Mouse (Mus musculus): ENCODE measurements around the gene Clrn3. TPM values are rescaled to one million over a fixed set of nuclear protein-coding genes. Genes with fewer than 3 reads are reported as not detected.

Gene Clrn3
- total and polyA plus RNA-seq, 2 experiments from 2014 or later = 0.10 TPM; not detected in 1

DNA sequence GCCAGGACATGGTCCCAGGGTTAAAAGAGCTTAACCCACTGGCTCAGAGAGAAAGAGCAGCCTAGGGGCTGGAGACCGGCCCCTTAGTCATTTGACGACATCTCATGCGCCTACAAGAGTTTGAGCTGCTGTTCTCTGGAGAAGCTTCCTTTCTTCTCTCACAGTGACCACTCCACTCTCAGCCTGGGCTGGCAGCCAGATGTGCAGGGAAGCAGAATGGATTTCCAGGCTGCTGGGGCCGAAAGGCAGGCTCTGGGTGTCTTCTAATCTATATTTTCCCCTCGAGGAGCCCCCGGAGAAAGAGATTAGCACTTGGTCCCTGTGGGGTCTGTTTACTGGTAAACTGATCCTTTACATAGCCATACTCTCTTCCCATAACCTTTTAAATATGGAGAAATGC, 44.7 kb downstream of the Clrn3 start:
- no peak overlapping the region for H3K27ac ChIP-seq (ENCODE audit: low read depth, low read length)
- no peak overlapping the region for H3K9ac ChIP-seq
- H3K36me3 ChIP-seq (ENCODE audit: insufficient read depth) = no peaks in the 10 kb centered on the region
- no peaks in the 10 kb centered on the region; the same call in 1 of the 2 replicates for H3K4me1 ChIP-seq (ENCODE audit: insufficient read depth)
- no peak overlapping the region for H3K4me2 ChIP-seq (ENCODE audit: low read depth)
- ATAC-seq (no peak), DNase-seq (no peak)
- no peaks in the 10 kb centered on the region for H3K9me3 ChIP-seq (ENCODE audit: low read length)
- H3K27me3 ChIP-seq (ENCODE audit: insufficient read depth, low read length) = no peaks in the 10 kb centered on the region
- no peak overlapping the region for H3K4me3 ChIP-seq (ENCODE audit: low read depth, low read length)
- WGBS = 43% methylated on average over 6 of the region's 6 CpGs
- TF ChIP-seq CTCF (IDR thresholded peaks at IDR 0.05; ENCODE audit: low read depth) = no peak

GRCm38 (mm10) chr7:135481150-135481549, 47.3 kb downstream of the Clrn3 start:
- no peak for TF ChIP-seq CTCF (IDR thresholded peaks at IDR 0.05; ENCODE audit: low read depth)
- H3K27ac ChIP-seq (ENCODE audit: low read depth, low read length) = no peak overlapping the region
- H3K4me2 ChIP-seq (ENCODE audit: low read depth) = no peak overlapping the region
- no peaks in the 10 kb centered on the region for H3K36me3 ChIP-seq (ENCODE audit: insufficient read depth)
- H3K4me1 ChIP-seq (ENCODE audit: insufficient read depth) = no peaks in the 10 kb centered on the region; the same call in 1 of the 2 replicates
- DNase-seq (no peak), ATAC-seq (no peak)
- 65% methylated on average over 7 of the region's 7 CpGs for WGBS
- no peak overlapping the region for H3K4me3 ChIP-seq (ENCODE audit: low read depth, low read length)
- H3K9ac ChIP-seq = no peak overlapping the region
- no peaks in the 10 kb centered on the region for H3K27me3 ChIP-seq (ENCODE audit: insufficient read depth, low read length)
- no peaks in the 10 kb centered on the region for H3K9me3 ChIP-seq (ENCODE audit: low read length)

GRCm38 (mm10) chr7:135479912-135480311, 48.5 kb downstream of the Clrn3 start:
- Histone ChIP-seq H3K27me3 (ENCODE audit: insufficient read depth, low read length) (no peaks in the 10 kb centered on the region), H3K9me3 (ENCODE audit: low read length) (no peaks in the 10 kb centered on the region), H3K4me2 (ENCODE audit: low read depth) (no peak overlapping the region), H3K4me1 (ENCODE audit: insufficient read depth) (no peaks in the 10 kb centered on the region; the same call in 1 of the 2 replicates), H3K27ac (ENCODE audit: low read depth, low read length) (no peak overlapping the region), H3K4me3 (ENCODE audit: low read depth, low read length) (no peak overlapping the region), H3K36me3 (ENCODE audit: insufficient read depth) (no peaks in the 10 kb centered on the region), H3K9ac (no peak overlapping the region)
- WGBS = 50% methylated on average over 6 of the region's 6 CpGs
- no peak for TF ChIP-seq CTCF (IDR thresholded peaks at IDR 0.05; ENCODE audit: low read depth)
- DNase-seq = no peak
- no peak for ATAC-seq

DNA sequence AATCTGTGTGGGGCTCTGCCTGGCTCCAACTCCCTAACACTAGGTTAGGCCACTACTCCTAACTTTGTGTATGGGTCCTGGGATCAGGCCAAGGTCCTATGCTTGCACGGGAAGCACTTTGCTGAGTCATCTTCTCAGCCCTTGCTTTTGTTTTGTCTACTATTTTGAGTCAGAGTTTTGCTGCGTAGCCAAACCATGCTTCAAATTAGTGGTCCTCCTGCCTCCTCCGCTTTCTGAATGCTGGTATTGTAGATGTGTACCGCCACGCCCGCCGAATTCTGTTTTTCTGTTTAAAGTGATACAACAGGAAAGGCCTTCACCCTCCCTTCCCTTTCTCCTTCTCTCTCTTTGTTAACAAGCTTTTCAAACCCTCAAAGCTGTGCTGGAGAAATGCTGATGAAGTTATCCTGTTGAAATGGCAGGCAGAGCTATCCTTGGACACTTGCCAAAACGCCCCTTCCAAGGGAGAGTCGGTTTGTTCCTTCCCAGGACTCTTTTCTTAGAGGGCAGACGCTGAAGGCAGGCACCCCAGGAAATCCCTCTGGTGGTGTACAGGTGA, 49.1 kb downstream of the Clrn3 start:
- ATAC-seq = peak; percentile 42; the same call in 1 of the 2 replicates
- Histone ChIP-seq H3K4me2 (ENCODE audit: low read depth) (no peak overlapping the region; the same call in 1 of the 2 replicates), H3K4me3 (ENCODE audit: low read depth, low read length) (no peak overlapping the region), H3K9ac (no peak overlapping the region), H3K27me3 (ENCODE audit: insufficient read depth, low read length) (no peaks in the 10 kb centered on the region), H3K4me1 (ENCODE audit: insufficient read depth) (no peaks in the 10 kb centered on the region), H3K36me3 (ENCODE audit: insufficient read depth) (no peaks in the 10 kb centered on the region), H3K27ac (ENCODE audit: low read depth, low read length) (no peak overlapping the region), H3K9me3 (ENCODE audit: low read length) (no peaks in the 10 kb centered on the region)
- 5% methylated on average over 10 of the region's 10 CpGs for WGBS
- TF ChIP-seq CTCF (IDR thresholded peaks at IDR 0.05; ENCODE audit: low read depth) = 0 out of 2 replicates have a peak, but pooled peaks have one; percentile 26
- peak; percentile 72 for DNase-seq

- H3K9ac ChIP-seq = no peak overlapping the region
- TF ChIP-seq CTCF (IDR thresholded peaks at IDR 0.05; ENCODE audit: low read depth) = no peak
- WGBS = 60% methylated on average over 5 of the region's 5 CpGs
Measured at GRCm38 (mm10) chr7:135477256-135477655, 51.2 kb downstream of the Clrn3 start.

GRCm38 (mm10) chr7:135475981-135476380, 52.5 kb downstream of the Clrn3 start:
- Histone ChIP-seq H3K4me2 (ENCODE audit: low read depth) (no peak overlapping the region), H3K9ac (no peak overlapping the region), H3K9me3 (ENCODE audit: low read length) (no peaks in the 10 kb centered on the region), H3K27ac (ENCODE audit: low read depth, low read length) (no peak overlapping the region), H3K27me3 (ENCODE audit: insufficient read depth, low read length) (no peaks in the 10 kb centered on the region), H3K4me1 (ENCODE audit: insufficient read depth) (no peaks in the 10 kb centered on the region), H3K36me3 (ENCODE audit: insufficient read depth) (no peaks in the 10 kb centered on the region), H3K4me3 (ENCODE audit: low read depth, low read length) (no peak overlapping the region)
- no peak for TF ChIP-seq CTCF (IDR thresholded peaks at IDR 0.05; ENCODE audit: low read depth)
- DNase-seq = no peak
- ATAC-seq = no peak
- 69% methylated on average over 8 of the region's 8 CpGs for WGBS

More at GRCm38 (mm10) chr7:135477256-135477655, 51.2 kb downstream of the Clrn3 start:
- DNase-seq (no peak), ATAC-seq (no peak)
- Histone ChIP-seq H3K4me2 (ENCODE audit: low read depth) (no peak overlapping the region), H3K9me3 (ENCODE audit: low read length) (no peaks in the 10 kb centered on the region), H3K4me3 (ENCODE audit: low read depth, low read length) (no peak overlapping the region), H3K27ac (ENCODE audit: low read depth, low read length) (no peak overlapping the region), H3K4me1 (ENCODE audit: insufficient read depth) (no peaks in the 10 kb centered on the region), H3K36me3 (ENCODE audit: insufficient read depth) (no peaks in the 10 kb centered on the region), H3K27me3 (ENCODE audit: insufficient read depth, low read length) (no peaks in the 10 kb centered on the region)

- no peaks in the 10 kb centered on the region for H3K9me3 ChIP-seq (ENCODE audit: low read length)
- no peak overlapping the region for H3K27ac ChIP-seq (ENCODE audit: low read depth, low read length)
- H3K4me1 ChIP-seq (ENCODE audit: insufficient read depth) = peaks cover 8% of the 10 kb centered on the region
- H3K4me2 ChIP-seq (ENCODE audit: low read depth) = no peak overlapping the region
- no peak overlapping the region for H3K4me3 ChIP-seq (ENCODE audit: low read depth, low read length)
- ATAC-seq (peak; percentile 69), DNase-seq (peak; percentile 54)
- H3K9ac ChIP-seq = no peak overlapping the region
- 66% methylated on average over 5 of the region's 5 CpGs for WGBS
- H3K27me3 ChIP-seq (ENCODE audit: insufficient read depth, low read length) = no peaks in the 10 kb centered on the region
- no peak for TF ChIP-seq CTCF (IDR thresholded peaks at IDR 0.05; ENCODE audit: low read depth)
- H3K36me3 ChIP-seq (ENCODE audit: insufficient read depth) = no peaks in the 10 kb centered on the region
Measured at GRCm38 (mm10) chr7:135470319-135470718, 58.1 kb downstream of the Clrn3 start.

Measured in forebrain, postnatal 0 days (tissue).